Mouse (Mus musculus) A20 (cell line): ENCODE data around the gene Ccl17.
"Not testable (repeated sequence)": the region's sequence is repeated elsewhere in the genome, so short reads cannot be mapped to it uniquely, and the experiment has no call there.

ENCODE experiments used
- DNase-seq: peaks from one replicate; pipeline ENCODE4 v3.0.0-alpha.2; 2011; ENCODE audit warnings: low read depth, low spot score

The Ccl17 gene

GRCm38 (mm10) chr8:94825170-94825569 lies 14.9 kb downstream of the Ccl17 start:
- DNase-seq = no peak

- DNase-seq = no peak
Measured at GRCm38 (mm10) chr8:94826210-94826609, 16.0 kb downstream of the Ccl17 start.

DNA sequence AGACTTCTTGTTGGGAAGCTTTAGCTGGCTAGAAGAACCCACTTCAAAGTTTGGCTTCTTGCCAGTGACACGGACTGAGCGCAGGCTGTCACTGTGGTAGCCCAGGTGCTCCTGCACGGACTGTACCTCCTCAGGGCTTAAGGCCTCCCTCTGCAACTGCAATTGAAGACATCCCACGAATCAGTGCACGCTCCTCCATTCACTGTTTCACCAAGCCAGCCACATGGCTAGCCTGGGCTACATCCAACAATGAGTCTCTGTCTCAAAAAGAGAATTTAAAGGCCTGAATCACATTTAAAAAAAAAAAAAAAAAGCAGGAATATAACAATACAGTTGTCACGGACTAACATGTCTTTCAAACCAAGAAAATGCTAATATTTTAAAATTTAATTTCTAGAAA lies 18.0 kb downstream of the Ccl17 start:
- DNase-seq = no peak

GRCm38 (mm10) chr8:94833901-94834405 lies 23.7 kb downstream of the Ccl17 start:
- DNase-seq = not testable (repeated sequence)

GRCm38 (mm10) chr8:94835751-94836150 lies 25.5 kb downstream of the Ccl17 start:
- not testable (repeated sequence) for DNase-seq

DNA sequence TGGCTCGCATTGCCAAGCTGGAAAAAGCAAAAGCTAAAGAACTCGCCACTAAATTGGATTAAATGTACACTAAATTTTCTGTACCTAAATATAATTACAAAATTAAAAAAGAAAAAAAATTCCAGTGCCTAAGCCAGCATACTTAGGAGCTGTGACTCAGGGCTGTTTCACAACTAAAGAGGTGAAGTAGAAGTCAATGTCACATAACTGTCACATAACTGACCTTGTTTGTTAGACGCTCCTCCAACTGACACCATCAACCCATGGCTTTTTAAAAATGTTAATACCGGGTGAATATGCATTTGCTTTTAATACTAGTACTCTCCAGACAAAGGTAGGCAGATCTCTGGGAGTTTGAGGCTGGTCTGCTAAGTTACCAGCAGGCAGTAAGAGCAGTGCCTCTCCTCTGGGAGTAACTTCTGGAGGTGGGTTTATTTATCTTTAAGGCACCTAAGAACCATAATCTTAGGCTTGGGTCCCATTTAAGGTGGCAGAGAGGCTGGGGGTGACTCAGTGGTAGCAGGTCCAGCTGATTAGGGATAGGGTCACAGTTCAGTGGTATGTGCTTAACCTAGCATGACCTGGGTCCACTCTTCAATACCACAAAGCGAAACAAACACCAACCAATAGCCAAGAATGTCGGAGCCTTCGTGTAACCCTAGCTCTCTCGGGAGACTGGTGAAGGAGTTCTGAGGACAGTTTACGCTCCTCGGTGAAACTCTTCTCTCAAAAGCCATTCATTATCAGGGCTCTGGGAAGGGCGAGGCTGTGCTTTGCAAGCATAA lies 26.4 kb downstream of the Ccl17 start:
- DNase-seq = no peak

DNA sequence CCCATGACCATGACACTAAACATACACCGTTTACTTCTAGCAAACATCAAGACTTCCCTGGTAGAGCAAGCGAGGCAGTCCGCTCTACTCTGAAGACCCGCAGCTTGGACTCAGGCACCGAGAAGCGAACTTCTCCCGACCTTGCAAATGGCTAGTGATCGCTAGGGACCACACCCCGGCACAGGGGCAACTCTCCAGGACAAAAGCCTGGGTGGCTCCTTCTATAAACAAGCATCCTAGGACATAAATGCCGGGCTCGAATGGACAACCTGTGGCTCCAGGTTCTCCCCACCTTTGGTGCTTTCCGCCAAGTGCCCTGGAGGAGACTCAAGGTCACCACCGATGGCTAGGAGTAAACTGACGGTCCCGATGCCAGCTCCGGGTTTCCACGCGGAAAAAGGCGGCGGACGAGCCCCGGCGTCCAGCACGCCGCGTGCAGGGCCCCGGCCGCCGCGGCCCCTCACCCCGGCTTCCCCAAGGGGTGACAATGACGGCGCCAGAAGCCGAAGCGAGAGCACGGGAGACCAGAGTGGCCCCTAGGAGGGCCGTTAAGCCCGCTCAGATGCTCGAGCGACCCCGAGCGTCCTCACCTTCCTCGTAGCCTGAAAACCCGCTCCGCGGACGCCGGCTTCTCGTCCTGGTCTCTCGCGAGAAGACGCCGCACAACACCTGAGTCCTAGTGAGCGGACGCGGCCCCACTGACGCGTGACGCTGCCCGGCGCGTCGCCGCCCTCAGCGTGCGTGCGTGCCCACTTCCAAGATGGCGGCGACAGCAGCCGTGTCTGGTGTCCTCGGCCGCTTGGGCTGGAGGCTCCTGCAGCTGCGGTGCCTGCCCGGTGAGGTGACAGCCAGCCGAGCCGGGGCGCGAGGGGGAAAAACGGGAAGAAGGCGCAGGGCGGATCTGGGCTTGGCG lies 27.7 kb downstream of the Ccl17 start, which contains the start of the genes Coq9 and Ciapin1:
Gene Coq9, plus strand, starts transcription at position 660 of the 913 bp plus-strand sequence.
Gene Ciapin1, minus strand, starts transcription at position 697 of the 913 bp plus-strand sequence.
- peak; percentile 96 for DNase-seq

DNA sequence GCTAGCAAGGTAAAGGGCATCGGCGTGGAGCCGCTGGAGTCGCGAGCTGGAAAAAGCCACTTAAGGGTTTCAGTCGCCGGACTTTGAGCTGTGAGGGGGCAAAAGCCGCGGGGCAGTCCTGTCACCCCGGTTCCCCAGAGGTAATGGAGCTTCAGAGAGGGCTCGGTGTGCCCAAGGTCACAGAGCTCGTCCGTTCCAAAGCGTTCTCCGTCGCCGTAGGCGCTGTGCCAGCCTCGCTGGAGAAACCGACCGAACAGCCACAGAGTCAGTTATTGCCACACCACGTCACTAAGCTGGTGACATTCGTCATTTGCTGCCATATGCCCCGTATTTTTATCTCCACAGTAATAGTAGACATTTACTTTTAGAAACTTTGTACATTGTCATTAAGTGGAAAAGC lies 28.3 kb downstream of the Ccl17 start:
- DNase-seq = no peak

GRCm38 (mm10) chr8:94841183-94841582 lies 30.9 kb downstream of the Ccl17 start:
- DNase-seq = peak; percentile 11

- DNase-seq = no peak
Measured at GRCm38 (mm10) chr8:94850049-94850448, 39.8 kb downstream of the Ccl17 start.

- DNase-seq = not testable (repeated sequence)
Measured at GRCm38 (mm10) chr8:94854761-94855160, 44.5 kb downstream of the Ccl17 start.

DNA sequence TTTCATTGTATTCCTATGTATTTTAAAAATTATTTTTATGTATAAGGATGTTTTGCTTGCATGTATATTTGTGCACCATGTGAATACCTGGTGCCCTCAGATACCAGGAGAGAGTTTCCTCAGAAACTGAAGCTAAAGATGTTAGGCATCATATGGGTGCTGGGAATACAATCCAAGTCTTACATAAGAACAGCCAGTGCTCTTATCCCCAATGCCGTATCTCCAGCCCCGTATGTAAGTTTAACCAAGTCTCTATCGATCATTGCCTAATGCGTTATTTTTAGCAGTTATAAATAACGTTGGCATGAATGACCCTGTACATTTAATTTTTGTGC lies 46.7 kb downstream of the Ccl17 start:
- no peak for DNase-seq

- DNase-seq = peak; percentile 89
Measured at GRCm38 (mm10) chr8:94857346-94858173, 47.3 kb downstream of the Ccl17 start, which contains the start of gene Polr2c. Gene Polr2c (plus strand): TSS chr8:94857450.

DNA sequence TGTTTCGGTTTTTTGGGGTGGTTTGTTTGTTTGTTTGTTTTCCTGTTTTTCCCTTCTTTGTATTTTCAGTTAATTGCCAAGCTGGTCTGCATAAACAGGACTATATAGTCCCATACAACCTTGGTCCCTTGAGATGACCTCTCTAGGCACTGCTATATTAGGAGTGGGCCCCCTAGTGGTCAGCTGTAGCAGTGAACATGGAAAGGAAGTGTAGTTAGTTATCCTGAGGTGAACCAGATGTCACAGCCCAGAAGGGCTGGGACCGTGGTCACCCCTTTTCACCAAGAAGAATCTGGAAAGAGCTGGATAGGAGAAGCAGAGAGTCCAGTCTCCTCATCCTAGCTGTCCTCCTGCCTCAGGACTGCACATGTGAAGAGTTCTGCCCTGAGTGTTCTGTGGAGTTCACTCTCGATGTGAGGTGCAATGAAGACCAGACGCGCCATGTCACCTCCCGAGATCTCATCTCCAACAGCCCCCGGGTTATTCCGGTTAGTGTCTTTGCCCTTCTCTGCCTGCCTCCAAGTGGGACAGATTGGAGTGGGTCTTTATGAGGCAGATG lies 51.2 kb downstream of the Ccl17 start:
- peak; percentile 73 for DNase-seq
